Mouse (Mus musculus): ENCODE results near the gene Gm20388. TPM values are rescaled to one million over a fixed set of nuclear protein-coding genes. Genes with fewer than 3 reads are reported as not detected.

Gene Gm20388
- polyA plus RNA-seq, 1 experiment from 2014 or later = not detected

GRCm38 (mm10) chr8:124275377-124276071 is 4364.9 kb downstream of the Gm20388 start:
- no peaks in the 10 kb centered on the region for H3K9me3 ChIP-seq (ENCODE audit: control insufficient read depth)
- WGBS = 93% methylated on average over 10 of the region's 10 CpGs
- no peak overlapping the region for H3K4me2 ChIP-seq (replicated peaks; ENCODE audit: low read depth)
- no peaks in the 10 kb centered on the region for H3K27me3 ChIP-seq (replicated peaks; ENCODE audit: control insufficient read depth, insufficient read depth, low read length)
- peaks cover 11% of the 10 kb centered on the region; the same call in 1 of the 2 replicates for H3K36me3 ChIP-seq (ENCODE audit: control insufficient read depth, insufficient read depth)
- H3K4me3 ChIP-seq (ENCODE audit: low read depth, low read length) = no peak overlapping the region
- peaks cover 11% of the 10 kb centered on the region; the same call in 1 of the 2 replicates for H3K4me1 ChIP-seq (replicated peaks; ENCODE audit: control insufficient read depth, insufficient read depth, low read length)
- ATAC-seq = no peak
- TF ChIP-seq CTCF (IDR thresholded peaks at IDR 0.05; ENCODE audit: low read depth) = no peak
- H3K27ac ChIP-seq (ENCODE audit: low read depth, low read length) = no peak overlapping the region
- no peak overlapping the region for H3K9ac ChIP-seq (ENCODE audit: low read depth, low read length)

GRCm38 (mm10) chr8:124277951-124278910 is 4367.6 kb downstream of the Gm20388 start:
- no peak for ATAC-seq
- no peak for TF ChIP-seq CTCF (IDR thresholded peaks at IDR 0.05; ENCODE audit: low read depth)
- no peak overlapping the region for H3K9ac ChIP-seq (ENCODE audit: low read depth, low read length)
- H3K27ac ChIP-seq (ENCODE audit: low read depth, low read length) = no peak overlapping the region
- no peaks in the 10 kb centered on the region for H3K9me3 ChIP-seq (ENCODE audit: control insufficient read depth)
- no peak overlapping the region for H3K4me2 ChIP-seq (replicated peaks; ENCODE audit: low read depth)
- no peaks in the 10 kb centered on the region for H3K27me3 ChIP-seq (replicated peaks; ENCODE audit: control insufficient read depth, insufficient read depth, low read length)
- no peak overlapping the region for H3K4me3 ChIP-seq (ENCODE audit: low read depth, low read length)
- 72% methylated on average over 24 of the region's 24 CpGs for WGBS
- H3K4me1 ChIP-seq (replicated peaks; ENCODE audit: control insufficient read depth, insufficient read depth, low read length) = peaks cover 11% of the 10 kb centered on the region; the same call in 1 of the 2 replicates
- peaks cover 11% of the 10 kb centered on the region; the same call in 1 of the 2 replicates for H3K36me3 ChIP-seq (ENCODE audit: control insufficient read depth, insufficient read depth)

DNA sequence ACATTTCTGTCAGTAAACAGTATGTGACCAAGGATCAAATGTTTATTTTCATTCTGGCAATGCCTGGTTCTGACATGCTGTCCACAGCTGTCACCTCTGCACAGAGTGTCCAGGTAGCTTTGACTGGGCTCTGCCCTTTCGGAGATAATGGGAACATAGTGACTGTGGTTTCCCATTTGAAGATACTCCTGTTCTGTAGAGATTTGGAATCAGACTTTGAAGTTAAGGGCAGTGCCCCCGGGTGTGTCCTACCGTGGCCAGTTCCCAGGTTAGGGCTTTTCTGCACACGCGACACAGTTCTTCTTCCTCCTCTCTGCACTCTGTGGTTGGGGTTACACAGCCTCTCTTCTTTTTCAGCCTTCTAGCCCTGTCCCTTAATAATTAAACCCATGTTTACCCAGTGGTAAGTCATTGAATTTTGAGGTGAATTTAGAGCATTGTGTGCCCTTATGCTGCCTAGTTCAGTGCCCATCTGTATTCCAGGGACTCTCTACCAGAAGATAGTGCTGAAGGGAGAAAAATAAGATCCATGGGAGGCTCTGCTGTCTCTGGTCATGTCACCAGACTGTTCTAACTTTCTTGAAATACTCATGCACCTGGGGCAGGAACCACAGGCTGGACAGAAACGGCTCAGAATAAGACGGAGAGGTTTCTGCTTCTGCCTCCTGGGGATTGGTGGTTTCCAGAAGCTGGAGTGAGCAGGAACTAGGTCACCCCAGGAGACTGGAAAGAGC is 4368.5 kb downstream of the Gm20388 start:
- no peak overlapping the region for H3K9ac ChIP-seq (ENCODE audit: low read depth, low read length)
- peaks cover 11% of the 10 kb centered on the region; the same call in 1 of the 2 replicates for H3K36me3 ChIP-seq (ENCODE audit: control insufficient read depth, insufficient read depth)
- H3K9me3 ChIP-seq (ENCODE audit: control insufficient read depth) = no peaks in the 10 kb centered on the region
- H3K4me3 ChIP-seq (ENCODE audit: low read depth, low read length) = no peak overlapping the region
- no peaks in the 10 kb centered on the region for H3K27me3 ChIP-seq (replicated peaks; ENCODE audit: control insufficient read depth, insufficient read depth, low read length)
- no peak for TF ChIP-seq CTCF (IDR thresholded peaks at IDR 0.05; ENCODE audit: low read depth)
- no peak overlapping the region for H3K4me2 ChIP-seq (replicated peaks; ENCODE audit: low read depth)
- H3K27ac ChIP-seq (ENCODE audit: low read depth, low read length) = no peak overlapping the region
- no peak for ATAC-seq
- WGBS = 56% methylated on average over 7 of the region's 7 CpGs
- peaks cover 7% of the 10 kb centered on the region; the same call in 1 of the 2 replicates for H3K4me1 ChIP-seq (replicated peaks; ENCODE audit: control insufficient read depth, insufficient read depth, low read length)

- Histone ChIP-seq H3K4me3 (ENCODE audit: low read depth, low read length) (no peak overlapping the region), H3K27ac (ENCODE audit: low read depth, low read length) (no peak overlapping the region), H3K9me3 (ENCODE audit: control insufficient read depth) (no peaks in the 10 kb centered on the region), H3K36me3 (ENCODE audit: control insufficient read depth, insufficient read depth) (peaks cover 11% of the 10 kb centered on the region; the same call in 1 of the 2 replicates), H3K27me3 (replicated peaks; ENCODE audit: control insufficient read depth, insufficient read depth, low read length) (no peaks in the 10 kb centered on the region), H3K4me2 (replicated peaks; ENCODE audit: low read depth) (no peak overlapping the region), H3K9ac (ENCODE audit: low read depth, low read length) (no peak overlapping the region), H3K4me1 (replicated peaks; ENCODE audit: control insufficient read depth, insufficient read depth, low read length) (peaks cover 7% of the 10 kb centered on the region; the same call in 1 of the 2 replicates)
- no peak for ATAC-seq
- WGBS = 98% methylated on average over 5 of the region's 5 CpGs
- no peak for TF ChIP-seq CTCF (IDR thresholded peaks at IDR 0.05; ENCODE audit: low read depth)
Observed at GRCm38 (mm10) chr8:124279690-124279985, 4369.0 kb downstream of the Gm20388 start.

DNA sequence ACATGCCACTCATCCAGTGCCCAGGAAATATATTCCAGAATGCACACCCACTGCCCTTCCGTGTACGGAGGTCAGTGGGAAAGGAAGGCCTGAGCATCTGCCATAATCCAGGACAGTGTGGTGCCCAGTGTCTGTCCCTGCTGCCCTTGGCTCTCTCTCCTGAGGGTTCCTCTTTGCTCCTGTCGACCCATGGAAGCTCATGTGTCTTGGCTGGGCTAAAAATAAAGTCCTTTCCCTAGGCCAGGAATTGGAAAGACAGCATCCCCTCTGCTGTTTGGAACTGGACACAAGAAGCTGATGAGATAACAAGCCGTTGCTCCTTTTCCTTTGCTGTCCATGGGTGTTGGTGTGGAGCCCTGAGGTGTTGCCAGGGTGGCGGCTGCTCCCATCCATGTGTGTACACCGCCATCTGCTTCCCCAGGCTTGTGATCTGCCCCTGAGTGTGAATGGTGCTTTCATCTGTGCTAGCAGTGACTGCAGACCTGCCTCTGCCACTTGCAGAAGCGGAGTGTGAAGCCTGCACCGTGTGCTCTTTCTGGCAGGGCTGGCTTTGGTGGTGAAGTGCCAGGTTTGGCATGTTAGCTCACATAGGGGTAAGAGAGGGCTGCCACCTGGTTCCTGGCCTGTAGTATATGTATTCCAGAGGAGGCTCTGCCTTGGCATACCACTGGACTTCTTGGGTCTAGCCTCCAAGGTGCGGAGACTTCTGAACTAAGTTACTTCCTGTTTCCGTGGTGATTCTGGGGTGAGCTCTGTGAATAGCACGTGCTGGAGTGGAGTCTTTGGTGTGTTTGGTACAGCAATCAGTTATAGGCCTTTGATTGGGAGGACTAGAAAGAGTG is 4371.3 kb downstream of the Gm20388 start:
- Histone ChIP-seq H3K27me3 (replicated peaks; ENCODE audit: control insufficient read depth, insufficient read depth, low read length) (no peaks in the 10 kb centered on the region), H3K27ac (ENCODE audit: low read depth, low read length) (no peak overlapping the region), H3K9ac (ENCODE audit: low read depth, low read length) (no peak overlapping the region), H3K9me3 (ENCODE audit: control insufficient read depth) (no peaks in the 10 kb centered on the region), H3K4me2 (replicated peaks; ENCODE audit: low read depth) (no peak overlapping the region), H3K4me1 (replicated peaks; ENCODE audit: control insufficient read depth, insufficient read depth, low read length) (peaks cover 11% of the 10 kb centered on the region; the same call in 1 of the 2 replicates), H3K36me3 (ENCODE audit: control insufficient read depth, insufficient read depth) (no peaks in the 10 kb centered on the region), H3K4me3 (ENCODE audit: low read depth, low read length) (no peak overlapping the region)
- WGBS = 67% methylated on average over 11 of the region's 11 CpGs
- no peak for ATAC-seq
- TF ChIP-seq CTCF (IDR thresholded peaks at IDR 0.05; ENCODE audit: low read depth) = no peak
